Mouse (Mus musculus): ENCODE data around the gene Arnt2. TPM values are rescaled to one million over a fixed set of nuclear protein-coding genes. Genes with fewer than 3 reads are reported as not detected.

The Arnt2 gene
- polyA plus RNA-seq, 1 experiment: 2.5 TPM

GRCm38 (mm10) chr7:84287226-84287587, 122.8 kb downstream of the Arnt2 start:
- 68% methylated on average over 2 of the region's 2 CpGs for WGBS
- Histone ChIP-seq H3K27ac (ENCODE audit: control insufficient read depth, insufficient read depth, low read depth, low read length, poor library complexity) (no peak overlapping the region), H3K4me1 (ENCODE audit: control insufficient read depth, insufficient read depth, low read length) (no peaks in the 10 kb centered on the region; the same call in 1 of the 2 replicates), H3K4me3 (replicated peaks; ENCODE audit: control insufficient read depth, low read depth, low read length) (no peak overlapping the region)
- TF ChIP-seq CTCF (IDR thresholded peaks at IDR 0.05; ENCODE audit: control insufficient read depth, insufficient read depth, low read length) (no peak), POLR2A (IDR thresholded peaks at IDR 0.05; ENCODE audit: borderline replicate concordance, control insufficient read depth, low read depth, low read length) (no peak)

GRCm38 (mm10) chr7:84286526-84287225, 123.3 kb downstream of the Arnt2 start:
- H3K27ac ChIP-seq (ENCODE audit: control insufficient read depth, insufficient read depth, low read depth, low read length, poor library complexity): no peak overlapping the region
- TF ChIP-seq CTCF (IDR thresholded peaks at IDR 0.05; ENCODE audit: control insufficient read depth, insufficient read depth, low read length): no peak
- no peak for TF ChIP-seq POLR2A (IDR thresholded peaks at IDR 0.05; ENCODE audit: borderline replicate concordance, control insufficient read depth, low read depth, low read length)
- no peaks in the 10 kb centered on the region; the same call in 1 of the 2 replicates for H3K4me1 ChIP-seq (ENCODE audit: control insufficient read depth, insufficient read depth, low read length)
- 85% methylated on average over 8 of the region's 8 CpGs for WGBS
- H3K4me3 ChIP-seq (replicated peaks; ENCODE audit: control insufficient read depth, low read depth, low read length): no peak overlapping the region

GRCm38 (mm10) chr7:84285790-84286189, 124.2 kb downstream of the Arnt2 start:
- TF ChIP-seq CTCF (IDR thresholded peaks at IDR 0.05; ENCODE audit: control insufficient read depth, insufficient read depth, low read length) (no peak), POLR2A (IDR thresholded peaks at IDR 0.05; ENCODE audit: borderline replicate concordance, control insufficient read depth, low read depth, low read length) (no peak)
- 74% methylated on average over 7 of the region's 7 CpGs for WGBS
- Histone ChIP-seq H3K4me3 (replicated peaks; ENCODE audit: control insufficient read depth, low read depth, low read length) (no peak overlapping the region), H3K4me1 (ENCODE audit: control insufficient read depth, insufficient read depth, low read length) (no peaks in the 10 kb centered on the region; the same call in 1 of the 2 replicates), H3K27ac (ENCODE audit: control insufficient read depth, insufficient read depth, low read depth, low read length, poor library complexity) (no peak overlapping the region)

DNA sequence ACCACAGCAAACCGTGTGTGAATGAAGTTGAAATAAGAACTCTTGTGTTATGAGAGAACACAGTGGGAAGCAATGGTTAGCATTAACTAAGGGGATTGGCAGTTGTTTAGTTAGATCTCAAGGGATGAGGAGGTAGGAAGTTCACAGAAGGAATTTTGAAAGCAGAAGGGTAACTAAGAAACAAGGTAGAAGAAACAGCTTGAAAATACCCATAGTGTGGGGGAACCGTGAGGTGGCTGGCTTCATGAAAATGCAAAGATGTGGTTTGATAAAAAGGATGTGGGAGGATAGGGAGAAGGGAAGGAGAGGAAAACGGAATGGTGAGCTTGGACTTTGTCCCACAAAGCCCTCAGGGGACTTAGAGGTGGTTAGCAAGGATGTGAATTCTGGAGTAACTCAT, 125.0 kb downstream of the Arnt2 start:
- Histone ChIP-seq H3K4me3 (replicated peaks; ENCODE audit: control insufficient read depth, low read depth, low read length) (no peak overlapping the region), H3K27ac (ENCODE audit: control insufficient read depth, insufficient read depth, low read depth, low read length, poor library complexity) (no peak overlapping the region), H3K4me1 (ENCODE audit: control insufficient read depth, insufficient read depth, low read length) (no peaks in the 10 kb centered on the region; the same call in 1 of the 2 replicates)
- TF ChIP-seq POLR2A (IDR thresholded peaks at IDR 0.05; ENCODE audit: borderline replicate concordance, control insufficient read depth, low read depth, low read length): no peak
- TF ChIP-seq CTCF (IDR thresholded peaks at IDR 0.05; ENCODE audit: control insufficient read depth, insufficient read depth, low read length): no peak
- 61% methylated on average over 3 of the region's 3 CpGs for WGBS

GRCm38 (mm10) chr7:84282231-84282630, 127.7 kb downstream of the Arnt2 start:
- WGBS: 72% methylated on average over 4 of the region's 4 CpGs

GRCm38 (mm10) chr7:84279231-84279630, 130.7 kb downstream of the Arnt2 start:
- no peak for TF ChIP-seq POLR2A (IDR thresholded peaks at IDR 0.05; ENCODE audit: borderline replicate concordance, control insufficient read depth, low read depth, low read length)
- 9% methylated on average over 1 of the region's 1 CpGs for WGBS
- no peak overlapping the region for H3K27ac ChIP-seq (ENCODE audit: control insufficient read depth, insufficient read depth, low read depth, low read length, poor library complexity)
- H3K4me3 ChIP-seq (replicated peaks; ENCODE audit: control insufficient read depth, low read depth, low read length): no peak overlapping the region
- no peaks in the 10 kb centered on the region; the same call in 1 of the 2 replicates for H3K4me1 ChIP-seq (ENCODE audit: control insufficient read depth, insufficient read depth, low read length)

More at GRCm38 (mm10) chr7:84282231-84282630, 127.7 kb downstream of the Arnt2 start:
- Histone ChIP-seq H3K4me1 (ENCODE audit: control insufficient read depth, insufficient read depth, low read length) (no peaks in the 10 kb centered on the region; the same call in 1 of the 2 replicates), H3K27ac (ENCODE audit: control insufficient read depth, insufficient read depth, low read depth, low read length, poor library complexity) (no peak overlapping the region), H3K4me3 (replicated peaks; ENCODE audit: control insufficient read depth, low read depth, low read length) (no peak overlapping the region)
- TF ChIP-seq POLR2A (IDR thresholded peaks at IDR 0.05; ENCODE audit: borderline replicate concordance, control insufficient read depth, low read depth, low read length): no peak
- no peak for TF ChIP-seq CTCF (IDR thresholded peaks at IDR 0.05; ENCODE audit: control insufficient read depth, insufficient read depth, low read length)

DNA sequence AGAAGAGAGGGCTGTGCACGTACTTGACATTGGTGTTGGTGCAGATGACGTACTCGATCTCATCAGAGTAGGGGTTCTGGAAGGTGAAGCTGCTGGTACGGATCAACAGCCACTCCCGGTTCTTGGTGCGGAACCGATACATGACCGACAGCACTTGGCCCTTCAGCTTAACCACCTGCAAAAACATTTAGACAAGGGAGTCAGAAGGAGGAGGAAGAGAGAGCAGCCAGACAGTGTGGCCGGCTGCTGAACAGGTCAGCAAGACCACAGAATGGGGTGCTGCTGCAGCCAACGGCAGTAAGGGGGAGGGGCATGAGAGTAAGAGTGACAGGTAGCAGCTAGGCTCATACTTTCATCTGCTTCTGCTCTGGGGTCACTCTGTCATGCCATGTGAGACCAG, 134.7 kb downstream of the Arnt2 start:
- Histone ChIP-seq H3K4me3 (replicated peaks; ENCODE audit: control insufficient read depth, low read depth, low read length) (no peak overlapping the region), H3K4me1 (ENCODE audit: control insufficient read depth, insufficient read depth, low read length) (no peaks in the 10 kb centered on the region), H3K27ac (ENCODE audit: control insufficient read depth, insufficient read depth, low read depth, low read length, poor library complexity) (no peak overlapping the region)
- WGBS: 69% methylated on average over 10 of the region's 10 CpGs
- TF ChIP-seq CTCF (IDR thresholded peaks at IDR 0.05; ENCODE audit: control insufficient read depth, insufficient read depth, low read length) (no peak), POLR2A (IDR thresholded peaks at IDR 0.05; ENCODE audit: borderline replicate concordance, control insufficient read depth, low read depth, low read length) (no peak)

- no peak overlapping the region for H3K27ac ChIP-seq (ENCODE audit: control insufficient read depth, insufficient read depth, low read depth, low read length, poor library complexity)
- TF ChIP-seq CTCF (IDR thresholded peaks at IDR 0.05; ENCODE audit: control insufficient read depth, insufficient read depth, low read length) (no peak), POLR2A (IDR thresholded peaks at IDR 0.05; ENCODE audit: borderline replicate concordance, control insufficient read depth, low read depth, low read length) (no peak)
- WGBS: 83% methylated on average over 6 of the region's 6 CpGs
Observed at GRCm38 (mm10) chr7:84273930-84274329, 136.0 kb downstream of the Arnt2 start.

More at GRCm38 (mm10) chr7:84273930-84274329, 136.0 kb downstream of the Arnt2 start:
- no peaks in the 10 kb centered on the region for H3K4me1 ChIP-seq (ENCODE audit: control insufficient read depth, insufficient read depth, low read length)
- H3K4me3 ChIP-seq (replicated peaks; ENCODE audit: control insufficient read depth, low read depth, low read length): no peak overlapping the region

Measured in bone marrow, adult 2 months (tissue).